Mouse (Mus musculus) embryonic fibroblast, embryonic 13.5 days (primary cell): ENCODE data around the gene Galr3.

ENCODE experiments used
- CTCF ChIP-seq: IDR thresholded peaks from 2 replicates; pipeline ENCODE4 v1.5.1; 2011; ENCODE audit warnings: mild to moderate bottlenecking, control low read depth, low read length, moderate library complexity, borderline replicate concordance; ENCODE audit not compliant: insufficient read depth
- POLR2A ChIP-seq: IDR thresholded peaks from 2 replicates; pipeline ENCODE4 v1.6.1; 2011; ENCODE audit warnings: low read depth, mild to moderate bottlenecking, control low read depth, low read length, moderate library complexity

GRCm38 (mm10) chr15:79044837-79045236 is 3.2 kb downstream of the Galr3 start:
- TF ChIP-seq POLR2A (no peak), CTCF (no peak)
